Mouse (Mus musculus): ENCODE data around the gene Helz.
"Not testable (repeated sequence)": the region's sequence is repeated elsewhere in the genome, so short reads cannot be mapped to it uniquely, and the experiment has no call there.

Gene Helz

DNA sequence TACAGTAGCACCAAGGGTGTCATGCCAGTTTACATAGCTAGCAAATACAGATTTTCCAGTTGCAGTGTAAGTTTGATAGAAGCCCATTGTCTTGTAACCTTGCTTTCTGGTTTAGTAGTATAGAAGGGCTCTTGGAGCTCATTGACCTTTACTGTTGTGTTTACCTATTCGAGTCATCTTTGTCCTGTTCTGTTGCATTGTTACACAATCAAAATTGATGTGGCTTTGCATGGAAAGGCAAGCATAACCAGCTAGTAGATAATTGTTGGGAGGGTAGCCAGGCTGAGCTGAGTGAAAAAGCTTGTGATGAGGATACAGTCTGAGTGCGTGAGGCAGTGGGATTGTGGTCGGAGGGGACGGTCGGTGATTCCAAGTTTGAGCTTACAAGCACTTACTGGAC, 12.1 kb downstream of the Helz start:
- no peak for DNase-seq

DNA sequence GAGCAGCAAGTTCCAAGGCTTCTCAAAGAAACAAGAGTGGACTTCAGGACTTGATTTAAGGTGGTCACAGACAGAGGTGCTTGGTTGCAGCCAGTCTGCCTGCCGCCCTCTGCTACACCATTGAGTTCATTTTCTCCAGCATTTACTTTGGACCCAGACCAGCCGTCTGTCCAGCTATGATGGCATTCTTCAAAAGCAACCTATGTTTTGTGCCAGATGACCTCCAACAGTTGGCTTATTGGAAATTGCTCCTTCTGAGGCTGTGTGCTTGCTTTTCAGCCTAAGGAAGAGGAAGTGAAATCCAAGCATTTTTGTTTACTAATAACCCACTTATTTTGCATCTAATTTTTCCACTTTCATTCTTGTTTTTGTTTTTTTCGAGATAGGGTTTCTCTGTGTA, 19.7 kb downstream of the Helz start:
- DNase-seq: no peak

DNA sequence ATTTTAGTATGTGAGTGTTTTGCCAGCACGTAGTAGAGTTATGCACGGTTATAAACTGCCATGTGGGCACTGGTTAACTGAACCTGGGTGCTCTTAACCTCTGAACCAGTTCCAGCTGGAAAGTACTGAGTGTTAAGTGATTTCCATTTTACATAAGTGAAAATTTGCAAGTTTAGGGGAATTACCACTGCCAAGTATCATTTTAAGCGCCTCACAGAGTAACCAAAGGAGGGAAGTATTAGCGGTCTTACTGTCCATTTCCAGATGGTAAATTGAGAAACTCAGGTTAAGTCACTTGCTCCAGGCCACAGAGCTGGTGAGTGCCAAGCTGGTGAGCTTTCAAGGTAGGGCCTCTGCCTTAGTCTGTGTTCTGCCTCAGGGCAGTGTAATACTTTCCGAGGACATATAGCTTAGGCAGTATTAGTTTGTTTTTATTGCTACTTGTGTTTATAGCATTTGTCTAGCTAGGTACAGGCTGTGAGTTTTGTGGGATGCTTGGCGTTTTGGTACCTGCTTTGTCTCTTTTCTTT, 20.8 kb downstream of the Helz start:
- DNase-seq: no peak

DNA sequence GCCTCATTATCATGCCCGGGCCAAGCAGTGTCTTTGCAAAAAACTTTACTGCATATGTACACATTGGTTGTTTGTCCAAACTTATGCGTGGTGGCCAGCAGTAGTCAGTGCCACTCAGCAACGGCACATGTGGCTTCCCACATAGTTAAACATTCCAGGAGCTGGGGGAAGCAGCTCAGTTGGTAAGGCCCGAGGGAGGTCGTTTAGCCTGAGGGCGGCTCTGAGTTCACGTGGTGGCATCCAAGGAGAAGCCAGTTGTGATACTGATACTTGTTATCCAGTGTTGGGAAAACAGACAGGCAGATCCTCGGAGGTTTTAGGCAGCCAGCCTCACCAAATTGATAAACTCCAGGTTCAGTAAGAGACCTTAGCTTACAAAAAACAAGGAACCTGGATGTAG, 23.2 kb downstream of the Helz start:
- DNase-seq: not testable (repeated sequence)

DNA sequence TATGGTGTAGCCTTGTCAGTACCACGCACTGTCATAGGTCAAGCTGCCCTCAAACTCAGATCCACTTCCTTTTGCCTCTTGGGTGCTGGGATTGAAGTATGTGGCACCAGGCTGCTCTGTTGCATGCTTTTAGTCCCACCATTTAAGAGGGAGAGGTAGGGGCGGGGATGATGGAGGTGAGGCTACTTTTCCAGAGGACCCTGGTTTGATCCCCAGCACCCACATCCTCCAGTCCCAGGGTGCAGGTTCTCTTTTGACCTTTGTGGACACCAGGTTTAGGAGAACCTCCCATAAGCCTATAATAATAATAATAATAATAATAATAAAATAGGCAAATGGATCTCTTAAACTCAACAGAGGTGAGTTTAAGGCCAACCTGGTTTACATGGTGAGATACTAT, 23.6 kb downstream of the Helz start:
- no peak for DNase-seq

DNA sequence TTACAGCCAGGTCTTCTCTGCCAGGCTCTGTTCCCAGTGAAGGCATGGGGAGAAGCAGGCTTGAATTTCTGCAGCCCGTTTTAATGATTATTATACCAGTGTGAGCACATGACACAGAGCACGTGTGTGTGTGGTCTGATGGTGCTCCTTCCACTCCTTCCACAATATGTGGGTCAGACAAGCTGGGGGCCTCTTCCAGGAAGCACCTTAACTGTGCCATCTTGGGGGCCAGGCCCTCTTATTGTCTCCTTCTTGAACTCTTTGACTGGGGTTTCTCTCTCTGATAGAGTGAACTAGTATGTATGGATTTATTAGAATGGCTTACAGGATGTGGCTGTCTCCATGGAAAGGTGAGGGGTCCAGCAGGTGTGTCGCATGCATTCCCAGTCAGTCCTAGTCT, 24.8 kb downstream of the Helz start:
- no peak for DNase-seq

DNA sequence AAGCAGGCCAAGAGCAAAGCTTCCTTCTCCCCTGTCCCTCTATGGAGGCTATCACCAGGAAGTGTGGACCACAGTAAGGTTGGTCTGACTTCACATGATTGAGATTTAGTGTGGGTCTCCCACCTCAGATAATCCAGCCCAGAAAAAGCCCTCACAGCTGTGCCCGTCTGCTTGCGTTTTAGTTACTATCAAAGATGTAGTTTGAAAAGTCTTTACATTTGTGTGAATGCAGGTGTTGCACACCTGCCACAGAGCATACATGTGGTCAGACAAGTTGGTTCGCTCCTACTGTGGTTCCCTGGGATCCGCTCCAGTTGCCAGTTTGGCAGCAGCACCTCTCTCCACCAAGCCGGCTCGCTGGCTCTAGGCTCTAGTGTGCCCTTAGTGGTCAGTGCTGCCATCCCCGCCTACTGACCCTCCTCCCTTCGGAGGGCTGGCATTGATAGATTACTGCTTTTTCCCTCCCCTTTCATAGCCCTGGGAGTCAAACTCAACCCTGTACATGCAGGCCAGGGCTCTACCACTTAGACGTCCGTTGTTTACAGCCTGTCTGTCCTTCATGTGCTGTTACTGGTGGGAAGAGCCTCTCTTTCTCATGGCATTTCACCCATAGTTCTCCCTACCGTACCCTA, 25.4 kb downstream of the Helz start:
- DNase-seq: peak; percentile 78

DNA sequence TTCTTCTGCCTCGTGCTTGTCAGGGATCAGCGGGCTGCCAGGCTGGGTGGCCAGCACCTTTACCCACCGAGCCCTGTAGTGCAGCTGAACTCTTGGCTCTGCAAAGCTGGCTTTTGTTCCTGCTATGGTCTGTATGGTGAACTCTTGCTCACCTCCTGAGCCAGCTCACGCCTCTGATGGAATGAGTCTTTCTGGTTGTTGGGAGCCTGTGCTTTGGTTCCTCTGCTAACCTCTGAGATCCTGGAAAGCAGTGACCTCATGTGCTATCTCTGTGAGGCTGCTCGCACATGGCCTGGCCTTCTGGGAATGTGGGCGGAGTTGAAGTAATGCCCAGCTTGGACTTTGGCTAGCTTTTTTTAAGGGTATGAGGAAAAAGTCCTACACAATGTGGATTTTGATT, 26.1 kb downstream of the Helz start:
- peak; percentile 90 for DNase-seq

DNA sequence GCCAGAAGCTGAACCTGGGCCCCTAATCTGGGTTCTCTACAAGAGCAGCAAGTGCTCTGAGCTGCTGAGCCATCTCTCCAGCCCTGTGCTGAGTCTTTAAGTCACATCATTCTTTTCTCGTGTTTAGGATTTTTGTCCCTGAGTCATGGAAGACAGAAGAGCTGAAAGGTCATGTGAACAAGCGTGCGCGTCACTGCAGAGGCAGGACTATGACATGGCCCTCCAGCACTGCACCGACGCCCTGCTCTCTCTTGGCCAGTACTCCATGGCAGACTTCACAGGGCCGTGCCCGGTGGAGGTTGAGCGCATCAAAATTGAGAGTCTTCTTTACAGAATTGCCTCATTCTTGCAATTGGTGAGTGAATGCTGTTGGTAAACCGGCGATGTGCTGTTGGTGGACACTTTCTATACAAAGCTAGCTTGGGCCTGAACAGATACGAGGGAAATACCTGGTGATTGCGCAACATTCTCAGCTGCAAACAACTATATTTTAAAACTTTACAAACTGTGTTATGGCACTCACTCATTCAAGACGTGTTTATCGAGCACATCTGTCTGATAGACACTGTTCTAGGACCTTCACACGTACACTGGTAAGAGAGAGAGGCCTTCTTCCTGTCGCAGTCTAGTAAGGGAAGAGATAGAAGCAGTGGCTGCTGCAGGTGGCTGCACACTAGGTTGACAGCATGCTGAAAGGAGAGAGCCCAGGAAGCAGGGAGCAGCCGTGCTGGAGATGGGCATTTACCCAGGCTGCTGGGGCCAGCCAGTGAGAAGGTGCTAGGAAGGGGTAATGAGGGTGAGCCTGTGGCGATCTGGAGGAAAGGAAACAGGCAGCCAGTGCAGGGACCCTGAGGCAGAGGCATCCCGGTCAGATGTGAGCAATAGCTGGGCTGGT, 27.3 kb downstream of the Helz start:
- no peak for DNase-seq

DNA sequence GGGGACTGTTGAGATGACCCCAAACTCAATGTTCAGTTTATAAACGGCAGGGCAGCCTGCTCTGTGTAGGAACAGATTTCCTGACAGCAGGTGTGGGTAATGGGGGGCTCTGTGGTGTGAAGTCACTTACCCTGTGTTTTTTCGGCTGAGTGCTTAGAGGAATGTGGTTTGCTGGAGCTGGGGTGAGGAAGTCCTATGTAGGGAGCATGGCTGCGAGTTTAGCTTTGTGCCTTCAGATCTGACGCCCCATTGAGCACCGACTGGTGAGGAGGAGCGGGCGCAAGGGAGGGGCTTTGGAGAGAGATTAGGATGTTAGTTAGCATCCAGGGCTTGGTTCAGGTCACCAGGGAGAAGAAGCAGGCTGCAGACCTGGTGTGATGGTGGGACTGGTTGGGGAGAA, 28.5 kb downstream of the Helz start:
- DNase-seq: no peak

DNA sequence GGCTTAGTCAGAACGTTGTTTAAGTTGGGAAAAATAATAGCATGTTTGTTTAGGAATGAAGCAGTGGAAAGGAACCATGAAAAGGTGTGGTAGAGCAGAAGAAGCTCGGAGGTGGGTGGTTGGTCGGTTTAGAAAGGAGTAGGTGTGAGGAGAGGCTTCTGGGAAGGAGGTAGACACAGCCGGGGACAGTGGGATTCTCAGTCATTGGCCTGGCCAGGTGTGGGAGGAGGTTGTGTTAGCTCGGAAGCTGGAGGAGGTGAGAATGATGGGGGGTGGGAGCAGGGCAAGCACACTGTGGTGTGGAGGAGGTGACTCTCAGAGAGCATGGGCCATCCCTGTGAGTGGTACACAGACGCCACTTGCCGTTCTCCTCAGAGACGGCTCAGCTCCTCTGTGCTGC, 29.7 kb downstream of the Helz start:
- DNase-seq: no peak

DNA sequence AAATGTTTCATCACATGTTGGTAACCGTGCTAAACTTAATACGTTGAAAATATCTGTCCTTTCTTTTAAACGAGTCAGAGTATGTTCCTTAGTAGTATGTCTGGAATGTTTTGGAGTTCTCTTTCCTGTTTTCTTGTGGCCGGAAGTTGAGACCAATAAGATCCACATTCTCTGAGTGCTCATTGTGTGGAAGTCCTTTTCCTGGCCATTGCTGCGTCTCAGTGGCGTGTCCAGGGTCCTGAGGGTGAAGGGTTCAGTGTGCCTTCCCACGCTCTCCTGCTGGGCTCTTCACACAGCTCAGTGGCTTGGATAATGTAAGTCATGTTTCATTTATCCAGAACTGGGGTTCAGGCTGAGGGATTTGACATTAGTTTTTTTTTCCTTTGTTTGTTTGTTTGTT, 30.5 kb downstream of the Helz start:
- peak; percentile 38 for DNase-seq

DNA sequence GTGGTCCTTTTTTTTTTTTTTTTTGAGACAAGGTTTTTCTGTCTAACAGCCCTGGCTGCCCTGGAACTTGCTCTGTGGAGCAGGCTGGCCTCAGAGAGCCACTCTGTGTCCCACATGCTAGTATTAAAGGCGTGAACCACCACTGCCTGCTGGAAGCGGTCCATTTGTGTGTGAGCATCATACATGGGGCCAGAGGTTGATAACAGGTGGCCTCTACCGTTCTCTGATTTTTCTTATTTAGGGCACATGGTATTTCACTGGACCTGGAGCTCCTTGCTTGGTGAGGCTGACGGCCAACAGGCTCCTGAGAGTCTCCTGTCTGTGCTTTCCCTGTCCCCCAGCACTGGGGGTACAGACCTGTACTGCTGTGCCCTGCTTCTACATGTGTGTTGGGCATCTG, 33.1 kb downstream of the Helz start:
- DNase-seq: no peak

DNA sequence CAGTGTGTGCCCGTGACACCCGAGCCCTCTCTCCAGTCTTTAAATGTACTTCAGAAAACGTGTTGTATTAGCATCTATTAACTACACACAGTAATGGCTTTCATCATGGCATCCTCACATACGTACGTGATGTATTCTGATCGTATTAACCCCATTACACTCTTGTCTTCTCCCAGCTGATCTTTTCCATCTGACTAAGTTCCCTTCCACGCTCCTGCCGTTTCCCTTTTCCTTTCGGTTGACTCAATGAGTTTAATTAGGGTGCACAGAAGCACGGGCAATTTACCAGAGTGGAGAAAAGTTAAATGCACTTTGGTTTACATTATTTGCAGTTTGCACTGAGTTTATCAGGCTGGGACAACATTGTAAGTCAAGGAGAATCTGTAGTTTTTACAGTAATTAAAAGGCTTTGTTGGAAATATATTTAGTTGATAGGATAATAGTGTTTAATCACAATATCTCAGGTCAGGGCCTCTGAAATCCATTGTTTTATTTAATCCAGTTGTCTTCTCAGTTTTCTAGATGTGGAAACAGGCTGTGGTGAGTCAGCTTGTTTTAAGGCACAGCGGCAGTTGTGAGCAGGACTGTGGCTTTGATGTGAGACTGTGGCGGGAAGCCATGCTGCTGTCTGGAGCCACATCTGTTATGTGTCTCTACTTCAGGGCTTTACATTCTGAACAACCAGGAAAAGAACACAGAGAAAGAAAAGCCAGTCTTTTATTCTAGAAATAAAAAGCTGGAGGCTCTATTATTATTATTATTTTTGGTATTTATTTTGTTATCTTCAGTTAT, 37.1 kb downstream of the Helz start:
- no peak for DNase-seq

DNA sequence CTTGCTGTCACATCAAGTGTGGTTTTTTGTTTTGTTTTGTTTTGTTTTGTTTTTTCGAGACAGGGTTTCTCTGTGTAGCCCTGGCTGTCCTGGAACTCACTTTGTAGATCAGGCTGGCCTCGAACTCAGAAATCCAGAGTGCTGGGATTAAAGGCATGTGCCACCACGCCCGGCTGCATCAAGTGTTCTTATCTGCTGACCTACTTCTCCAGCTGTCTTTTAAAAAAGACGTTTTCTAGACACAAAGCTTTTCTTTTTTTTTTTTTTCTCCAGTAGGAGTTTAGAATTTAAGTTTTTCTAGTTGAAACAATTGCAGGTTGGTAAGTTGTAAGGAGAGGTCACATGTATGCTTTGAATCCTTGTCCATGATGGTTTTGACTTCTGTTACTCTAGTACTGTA, 38.4 kb downstream of the Helz start:
- DNase-seq: not testable (repeated sequence)

DNA sequence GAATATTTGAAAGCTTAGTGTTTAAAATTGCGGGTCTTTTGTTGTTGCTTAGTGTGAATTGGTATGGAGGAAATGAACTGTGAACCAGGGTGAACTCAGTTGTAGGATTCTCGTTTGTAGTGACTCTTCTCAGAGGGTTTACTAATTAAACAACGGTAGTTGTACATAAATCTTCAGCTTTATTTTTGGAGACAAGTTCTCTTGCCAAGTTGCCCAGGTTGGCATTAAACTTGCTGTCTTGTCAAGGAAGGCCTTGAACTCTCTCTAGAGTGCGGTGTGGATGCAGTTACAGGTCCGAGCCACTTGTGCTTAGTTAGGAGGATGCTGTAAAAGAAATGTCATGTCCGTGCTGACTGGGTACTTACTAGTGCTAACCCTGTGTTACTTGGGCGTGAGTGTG, 39.4 kb downstream of the Helz start:
- peak; percentile 63 for DNase-seq

DNA sequence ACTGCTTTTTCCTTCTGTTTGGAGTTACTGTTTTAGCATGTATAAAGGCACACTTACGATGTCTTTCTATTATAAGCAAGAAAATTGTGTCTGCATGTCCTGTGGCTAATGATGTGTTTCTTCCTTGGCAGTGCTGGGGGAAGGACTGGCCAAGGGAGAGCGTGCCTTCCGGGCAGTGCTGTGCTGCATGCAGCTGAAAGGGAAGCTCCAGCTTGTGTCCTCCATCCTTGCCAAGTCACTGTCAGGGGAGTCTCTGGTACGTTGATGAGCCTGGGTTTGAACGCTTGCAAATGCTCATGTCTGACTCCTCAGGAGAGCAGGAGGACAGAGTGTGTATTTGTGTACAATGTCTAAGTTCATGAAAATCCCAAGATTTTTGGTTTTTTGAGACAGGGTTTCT, 44.8 kb downstream of the Helz start:
- DNase-seq: peak; percentile 16

DNA sequence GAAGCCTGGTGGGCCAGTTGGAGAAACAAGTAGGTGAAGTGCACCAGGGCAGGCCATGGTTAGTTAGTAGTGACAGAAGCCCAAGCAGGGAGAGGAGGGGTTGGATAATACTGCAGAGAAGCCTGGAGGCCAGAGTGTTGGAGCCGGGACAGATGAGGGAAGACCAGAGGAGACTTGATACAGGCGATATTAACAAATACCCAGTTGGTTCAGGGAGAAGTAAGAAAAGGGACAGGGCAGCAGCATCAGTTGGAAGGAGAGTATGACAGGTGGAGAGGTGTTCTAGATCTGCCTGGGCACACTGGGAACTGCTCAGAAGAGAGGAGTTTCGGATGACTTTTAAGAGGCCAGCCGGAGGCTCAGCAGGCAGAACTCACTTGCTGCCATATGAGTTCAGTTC, 49.7 kb downstream of the Helz start:
- DNase-seq: no peak

DNA sequence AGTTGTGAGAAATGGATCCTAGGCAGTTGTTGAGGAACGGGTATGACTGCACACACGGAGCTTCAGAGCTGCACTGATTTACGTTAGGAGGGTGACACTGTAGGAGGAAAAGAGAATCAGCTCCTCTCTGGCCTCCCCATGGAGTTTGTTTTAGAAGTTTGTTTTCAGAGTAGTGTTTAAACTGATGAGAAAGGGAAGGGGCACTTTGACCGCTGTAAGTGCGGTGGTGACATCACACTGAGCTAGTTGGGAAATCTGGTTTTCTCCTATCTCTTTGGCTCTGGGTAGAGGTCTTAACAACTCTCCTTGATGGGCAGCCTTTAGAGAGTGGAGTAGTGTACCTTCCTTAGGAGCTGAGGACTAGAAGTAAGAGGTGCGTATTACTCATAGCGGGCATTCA, 58.0 kb downstream of the Helz start:
- DNase-seq: no peak

DNA sequence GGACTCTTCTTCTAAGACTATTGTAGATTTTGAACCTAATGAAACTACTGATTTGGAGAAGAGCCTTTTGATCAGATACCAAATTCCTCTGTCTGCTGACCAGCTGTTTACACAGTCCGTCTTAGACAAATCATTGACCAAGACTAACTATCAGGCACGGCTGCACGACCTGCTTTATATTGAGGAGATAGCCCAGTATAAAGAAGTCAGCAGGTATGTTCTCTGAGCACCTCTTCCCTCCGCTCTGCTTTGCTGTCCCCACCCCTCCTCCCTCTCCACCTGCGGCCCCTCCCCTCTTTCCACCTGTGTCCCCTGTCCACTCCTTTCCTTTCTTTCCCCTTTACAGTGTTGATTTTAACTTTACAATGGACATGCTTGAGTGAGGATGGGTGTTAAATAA, 66.2 kb downstream of the Helz start:
- peak; percentile 28 for DNase-seq

DNA sequence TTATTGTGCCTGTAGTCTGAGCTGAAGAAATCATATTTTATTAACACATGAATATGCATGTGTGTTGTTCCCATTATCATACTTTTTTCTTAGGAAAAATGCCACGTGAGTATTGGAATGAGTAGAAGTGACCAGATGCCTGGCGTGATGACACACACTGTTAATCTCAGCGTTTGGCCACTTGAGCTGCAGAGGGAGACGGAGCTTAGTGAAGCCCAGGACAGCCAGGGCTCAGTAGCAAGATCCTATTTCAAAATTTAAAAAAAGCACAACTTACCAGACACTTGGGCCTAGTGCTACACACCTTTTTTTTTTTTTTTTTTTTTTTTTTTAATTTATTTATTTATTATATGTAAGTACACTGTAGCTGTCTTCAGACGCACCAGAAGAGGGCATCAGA, 68.0 kb downstream of the Helz start:
- DNase-seq: no peak

DNA sequence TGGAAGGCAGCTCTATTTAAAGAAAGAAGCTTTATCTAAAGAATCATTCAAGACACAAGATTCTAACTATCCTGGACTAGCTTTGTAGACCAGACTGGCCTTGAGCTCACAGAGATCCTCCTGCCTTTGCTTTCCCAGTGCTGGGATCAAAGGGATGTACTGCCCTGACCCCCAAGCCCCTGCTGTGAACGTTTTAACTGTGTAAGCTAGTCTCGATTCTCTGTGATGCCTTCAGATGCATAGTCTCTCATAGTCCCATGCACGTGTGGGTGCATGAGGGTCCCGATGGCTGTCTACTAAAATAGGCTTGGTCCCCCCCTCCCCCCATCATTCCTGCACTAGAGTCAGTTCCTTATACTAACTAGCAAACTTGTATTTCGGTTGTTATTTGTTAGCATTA, 70.2 kb downstream of the Helz start:
- no peak for DNase-seq

DNA sequence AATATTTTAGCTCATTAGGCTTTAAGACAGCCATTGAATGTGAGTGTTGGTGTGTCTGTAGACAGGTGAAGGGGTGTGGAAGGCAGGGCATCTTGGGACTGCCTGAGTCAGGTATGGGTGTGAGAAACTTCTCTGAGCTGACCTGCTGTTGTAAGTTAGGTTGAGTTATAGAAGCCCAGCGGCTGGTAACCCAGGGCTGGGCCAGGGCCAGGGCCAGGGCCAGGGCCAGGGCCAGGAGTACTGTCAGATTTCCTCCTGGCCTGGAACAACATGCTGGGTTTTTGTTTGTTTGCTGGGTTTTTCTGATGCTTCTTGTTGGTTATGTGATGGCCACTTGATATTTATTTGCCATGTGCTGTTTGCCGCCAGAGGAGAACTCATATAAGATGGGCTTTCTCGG, 76.9 kb downstream of the Helz start:
- no peak for DNase-seq

DNA sequence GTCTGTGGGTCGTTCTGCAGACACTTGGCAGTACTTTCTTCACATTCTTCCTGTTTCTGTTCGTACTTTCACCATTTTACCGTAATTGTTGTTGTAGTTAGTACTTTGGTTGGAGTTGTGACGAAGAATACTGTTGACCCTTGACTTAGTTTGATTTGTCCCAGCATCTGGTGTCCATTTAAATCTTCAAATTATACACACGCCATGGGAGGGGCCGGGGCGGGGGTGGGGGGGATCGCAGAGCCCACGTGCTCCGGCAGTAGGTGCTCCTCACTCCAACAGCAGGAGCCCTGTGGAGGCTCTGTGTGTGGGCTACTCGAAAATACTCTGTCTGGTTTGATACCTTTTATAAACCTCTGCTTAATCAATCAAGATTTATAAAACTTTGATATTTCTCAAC, 78.0 kb downstream of the Helz start:
- DNase-seq: no peak

Measured in kidney, adult 9 months (tissue).